Mouse (Mus musculus): Measurements from ENCODE around the gene Abcb4. TPM values are rescaled to one million over a fixed set of nuclear protein-coding genes. Genes with fewer than 3 reads are reported as not detected.

Gene Abcb4
- total and polyA plus RNA-seq, 3 experiments, result 0.27 to 0.68 (median 0.29) TPM

DNA sequence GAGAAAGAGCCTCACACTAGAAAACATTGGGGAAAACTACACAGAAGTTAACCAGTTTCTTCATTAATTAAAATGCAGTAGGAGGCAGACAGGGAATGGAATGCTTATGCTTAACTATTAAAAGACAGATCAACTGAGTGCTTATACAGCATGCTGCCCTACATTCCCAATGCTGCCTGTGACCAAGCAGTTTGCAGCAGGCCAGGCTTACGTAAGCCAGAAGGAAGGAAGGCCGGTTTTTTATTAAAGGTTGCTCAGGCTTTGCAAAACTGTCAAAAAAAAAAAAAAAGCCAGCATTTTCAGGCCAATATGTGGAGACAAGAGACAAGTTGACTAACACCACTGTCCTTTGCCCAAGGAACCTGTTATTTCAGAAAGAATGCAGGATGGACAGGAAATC lies 77.2 kb downstream of the Abcb4 start:
- H3K79me2 ChIP-seq (replicated peaks; ENCODE audit: control insufficient read depth, extremely low read depth, insufficient read depth, poor library complexity, severe bottlenecking), result no peaks in the 10 kb centered on the region
- H3K36me3 ChIP-seq (replicated peaks in 1 of 2; ENCODE audit: control insufficient read depth in 1 of 2, insufficient read depth in 1 of 2, low read length in 1 of 2), result peaks cover 56 to 84% of the 10 kb centered on the region in 2 experiments
- no peak for DNase-seq (ENCODE audit: extremely low read depth)
- H3K4me1 ChIP-seq (ENCODE audit: control insufficient read depth in 1 of 2, insufficient read depth in 2 of 2), result peaks cover 0 to under 1% of the 10 kb centered on the region in 2 experiments; a peak in 1 of 4 replicates
- dilution Hi-C loops (cut with MboI; ENCODE audit: extremely low pct_ligation_motif_present, extremely low pct_unique_long_range_greater_than_20kb, low sequenced_read_pairs) (no loop called here), in situ Hi-C loops (cut with MboI; ENCODE audit: low pct_ligation_motif_present, low pct_unique_long_range_greater_than_20kb, low sequenced_read_pairs) (no loop called here)
- H3K27ac ChIP-seq (ENCODE audit: insufficient read depth, low read depth), result no peak overlapping the region
- no peak overlapping the region for H3K4me3 ChIP-seq (replicated peaks in 1 of 3; ENCODE audit: low read depth in 2 of 3, low read length in 2 of 3, poor library complexity in 1 of 3)
- no peak overlapping the region for H3K4me2 ChIP-seq (ENCODE audit: insufficient read depth, low read depth, poor library complexity, severe bottlenecking)
- H3K9ac ChIP-seq (ENCODE audit: insufficient read depth, low read depth), result no peak overlapping the region
- no peaks in the 10 kb centered on the region for H3K27me3 ChIP-seq (replicated peaks)
- H3K9me3 ChIP-seq (replicated peaks; ENCODE audit: low read length), result peaks cover 12% of the 10 kb centered on the region
- no peak for TF ChIP-seq USF2 (conservative IDR thresholded peaks at IDR 0.05; ENCODE audit: low read depth, low read length)
- TF ChIP-seq E2F4 (IDR thresholded peaks at IDR 0.05; ENCODE audit: insufficient replicate concordance, low read depth, low read length), result no peak
- TF ChIP-seq JUN (IDR thresholded peaks at IDR 0.05; ENCODE audit: insufficient read depth, low read depth, low read length), result no peak
- TF ChIP-seq MAX (IDR thresholded peaks at IDR 0.05; ENCODE audit: low read length), result no peak
- TF ChIP-seq HCFC1 (IDR thresholded peaks at IDR 0.05; ENCODE audit: low read depth, low read length), result no peak
- no peak for TF ChIP-seq CHD2 (IDR thresholded peaks at IDR 0.05; ENCODE audit: low read length)
- TF ChIP-seq UBTF (IDR thresholded peaks at IDR 0.05; ENCODE audit: low read depth, low read length), result no peak
- no peak for TF ChIP-seq RCOR1 (conservative IDR thresholded peaks at IDR 0.05; ENCODE audit: low read depth, low read length)
- TF ChIP-seq EP300 (IDR thresholded peaks at IDR 0.05; ENCODE audit: low read length), result no peak
- TF ChIP-seq ETS1 (conservative IDR thresholded peaks at IDR 0.05; ENCODE audit: low read depth, low read length), result no peak
- TF ChIP-seq BHLHE40 (IDR thresholded peaks at IDR 0.05; ENCODE audit: low read depth, low read length), result no peak
- no peak for TF ChIP-seq ELF1 (IDR thresholded peaks at IDR 0.05; ENCODE audit: low read depth, low read length)
- TF ChIP-seq KAT2A (IDR thresholded peaks at IDR 0.05; ENCODE audit: insufficient replicate concordance, low read length), result no peak
- no peak for TF ChIP-seq SIN3A (IDR thresholded peaks at IDR 0.05; ENCODE audit: low read length)
- TF ChIP-seq NELFE (IDR thresholded peaks at IDR 0.05; ENCODE audit: low read depth, low read length), result no peak
- no peak for TF ChIP-seq ZC3H11A (IDR thresholded peaks at IDR 0.05; ENCODE audit: low read depth, low read length)

DNA sequence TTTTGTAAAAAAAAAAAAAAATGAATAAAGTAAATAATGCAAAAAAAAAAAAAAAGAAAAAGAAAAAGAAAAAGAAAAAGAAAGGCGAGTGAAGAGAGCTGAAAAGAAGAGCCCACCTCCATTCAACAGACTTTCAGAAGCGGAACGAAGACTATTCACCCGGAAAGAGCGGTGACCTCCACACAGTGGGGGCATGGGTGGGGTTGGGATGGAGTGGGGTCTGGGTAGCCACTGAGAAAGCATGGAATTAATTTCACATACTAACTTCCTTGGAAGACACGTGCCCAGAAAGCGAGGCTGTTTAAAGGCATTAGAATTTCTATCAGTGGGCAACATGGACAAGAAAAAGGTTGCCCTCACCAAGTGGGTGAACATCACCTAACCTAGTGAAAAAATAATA lies 78.8 kb downstream of the Abcb4 start:
- in situ Hi-C loops (cut with MboI; ENCODE audit: low pct_ligation_motif_present, low pct_unique_long_range_greater_than_20kb, low sequenced_read_pairs), result no loop called here

More for the DNA sequence above, 78.8 kb downstream of the Abcb4 start:
- H3K4me1 ChIP-seq (ENCODE audit: control insufficient read depth in 1 of 2, insufficient read depth in 2 of 2), result no peaks in the 10 kb centered on the region
- H3K36me3 ChIP-seq (replicated peaks in 1 of 2; ENCODE audit: control insufficient read depth in 1 of 2, insufficient read depth in 1 of 2, low read length in 1 of 2), result peaks cover 47 to 74% of the 10 kb centered on the region in 2 experiments
- TF ChIP-seq USF1 (IDR thresholded peaks at IDR 0.05; ENCODE audit: low read depth, low read length), result no peak
- TF ChIP-seq POLR2A (IDR thresholded peaks at IDR 0.05; ENCODE audit: low read depth, low read length), result no peak
- TF ChIP-seq ZMIZ1 (IDR thresholded peaks at IDR 0.05; ENCODE audit: low read depth, low read length), result no peak
- TF ChIP-seq MYC (IDR thresholded peaks at IDR 0.05; ENCODE audit: low read depth, low read length), result no peak
- no peak for TF ChIP-seq EP300 (IDR thresholded peaks at IDR 0.05; ENCODE audit: low read length)
- TF ChIP-seq GABPA (IDR thresholded peaks at IDR 0.05; ENCODE audit: insufficient replicate concordance, low read depth, low read length), result no peak
- TF ChIP-seq PAX5 (IDR thresholded peaks at IDR 0.05; ENCODE audit: low read length), result no peak
- TF ChIP-seq TCF12 (IDR thresholded peaks at IDR 0.05; ENCODE audit: low read depth, low read length), result no peak
- no peak overlapping the region for H3K4me3 ChIP-seq (replicated peaks in 1 of 3; ENCODE audit: low read depth in 2 of 3, low read length in 2 of 3, poor library complexity in 1 of 3)
- no peak overlapping the region for H3K9ac ChIP-seq (ENCODE audit: insufficient read depth, low read depth)
- H3K9me3 ChIP-seq (replicated peaks; ENCODE audit: low read length), result peaks cover 12% of the 10 kb centered on the region
- H3K27me3 ChIP-seq (replicated peaks), result no peaks in the 10 kb centered on the region
- H3K27ac ChIP-seq (ENCODE audit: insufficient read depth, low read depth), result no peak overlapping the region
- DNase-seq (ENCODE audit: extremely low read depth), result no peak
- dilution Hi-C loops (cut with MboI; ENCODE audit: extremely low pct_ligation_motif_present, extremely low pct_unique_long_range_greater_than_20kb, low sequenced_read_pairs), result no loop called here
- no peak overlapping the region for H3K4me2 ChIP-seq (ENCODE audit: insufficient read depth, low read depth, poor library complexity, severe bottlenecking)
- no peaks in the 10 kb centered on the region for H3K79me2 ChIP-seq (replicated peaks; ENCODE audit: control insufficient read depth, extremely low read depth, insufficient read depth, poor library complexity, severe bottlenecking)
